Mouse (Mus musculus) cerebellum, adult 9-10 months (tissue): ENCODE measurements at regions not wholly inside any gene's neighbourhood (a gene's known extent, or its start where the extent isn't known, plus 50 kb on each side); places are given as distances from the start of the nearest gene placed in this dataset.

ENCODE experiments used
- DNase-seq: peaks from one replicate; pipeline ENCODE4 v3.0.0; 2022

DNA sequence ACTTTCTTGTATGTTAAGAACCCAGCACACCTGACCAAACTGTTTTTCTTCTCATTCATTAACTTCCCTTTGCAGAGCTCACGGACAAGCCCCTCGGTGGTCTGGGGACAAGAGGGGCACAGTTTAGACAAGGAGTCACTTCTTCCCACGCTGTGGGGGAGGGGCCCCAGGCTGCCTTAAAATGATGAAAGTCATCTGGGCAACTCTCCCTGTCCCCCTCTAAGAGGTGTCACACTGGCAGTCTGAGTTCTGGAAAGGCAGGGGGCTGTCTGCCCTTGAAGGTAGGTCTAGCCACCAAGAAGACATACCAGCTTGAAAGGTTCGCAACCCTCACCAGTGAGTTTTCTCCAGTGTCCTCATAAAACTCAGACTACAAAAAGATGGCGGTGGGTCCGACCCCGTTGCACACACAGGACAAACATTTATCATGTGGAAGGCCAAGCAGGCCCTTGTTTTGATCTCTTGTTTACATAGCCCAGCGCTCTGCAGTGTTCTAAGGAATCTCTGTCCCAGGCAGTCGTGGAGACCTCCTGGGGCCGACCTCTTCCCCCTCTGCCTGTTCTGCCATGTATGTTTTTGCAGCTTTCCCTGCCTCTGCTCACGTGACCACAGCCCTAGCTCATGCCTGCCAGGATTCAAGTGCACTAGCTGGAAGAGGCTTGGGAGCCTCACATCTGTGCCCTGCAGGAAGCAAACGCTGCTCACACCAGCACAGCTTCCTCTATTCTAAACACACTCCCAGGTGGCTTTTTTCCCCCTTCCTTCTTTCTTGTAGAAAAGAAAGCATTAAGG lies 259.2 kb downstream of the Cxcl12 start:
- DNase-seq, result no peak

DNA sequence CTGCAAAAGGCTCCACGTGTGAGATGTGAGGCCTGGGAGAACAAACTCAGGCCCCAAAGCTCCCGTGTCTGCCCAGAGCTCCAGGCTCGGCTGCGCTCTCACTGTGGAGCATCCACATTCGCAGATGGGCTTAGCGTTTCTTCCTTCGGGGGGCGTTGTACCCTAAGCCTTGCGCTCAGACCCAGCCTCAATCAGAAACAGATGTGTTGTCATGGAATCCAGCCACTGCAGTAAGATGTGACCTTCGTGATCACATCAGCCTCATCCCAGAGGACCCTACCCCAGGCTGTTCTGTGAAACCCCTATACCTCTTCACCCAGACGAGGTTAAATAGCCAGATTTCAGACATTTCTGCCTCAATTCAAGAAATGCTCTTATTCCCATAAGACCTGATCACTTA lies 260.1 kb downstream of the Cxcl12 start:
- no peak for DNase-seq

DNA sequence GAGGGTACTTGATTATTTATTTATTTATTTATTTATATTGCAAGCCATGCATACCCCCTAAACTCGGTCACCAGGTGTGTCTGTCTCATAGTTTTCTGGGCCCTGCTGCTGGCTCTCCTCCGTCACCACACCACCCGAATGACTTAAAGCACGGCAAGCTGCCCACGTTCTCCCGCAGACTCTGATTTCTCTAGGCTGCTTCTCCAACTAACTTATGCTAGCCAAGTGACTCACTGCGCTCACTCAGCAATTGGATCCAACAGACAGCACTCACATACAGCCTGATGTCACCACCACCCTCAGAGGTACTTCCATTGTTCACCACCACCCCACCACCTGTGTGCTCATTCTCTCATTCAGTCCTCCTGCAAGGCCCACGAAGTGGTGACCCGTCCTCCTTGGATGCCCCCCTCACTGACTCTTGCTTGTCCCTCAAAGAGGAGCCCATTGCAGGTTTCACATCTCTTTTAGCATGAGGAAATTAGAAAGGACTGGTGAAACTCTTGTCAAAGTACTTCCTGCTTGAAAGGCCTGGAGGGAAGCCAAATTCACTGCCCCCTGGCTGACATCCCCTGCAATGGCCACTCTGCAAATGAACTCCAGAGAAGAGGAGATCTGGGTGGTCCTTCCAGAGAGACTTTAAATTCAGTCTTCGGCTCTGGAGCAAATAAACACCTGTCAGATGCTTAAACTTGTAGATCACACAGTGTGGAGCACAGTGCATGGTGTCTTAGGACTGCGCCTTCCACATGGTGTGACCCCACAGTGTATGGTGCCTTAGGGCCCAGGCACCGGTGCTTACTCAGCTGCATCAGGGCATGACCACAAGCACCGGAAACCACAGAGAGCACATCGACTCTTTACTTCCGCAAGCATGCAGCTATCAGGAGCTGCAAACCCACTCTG lies 262.8 kb downstream of the Cxcl12 start:
- no peak for DNase-seq

DNA sequence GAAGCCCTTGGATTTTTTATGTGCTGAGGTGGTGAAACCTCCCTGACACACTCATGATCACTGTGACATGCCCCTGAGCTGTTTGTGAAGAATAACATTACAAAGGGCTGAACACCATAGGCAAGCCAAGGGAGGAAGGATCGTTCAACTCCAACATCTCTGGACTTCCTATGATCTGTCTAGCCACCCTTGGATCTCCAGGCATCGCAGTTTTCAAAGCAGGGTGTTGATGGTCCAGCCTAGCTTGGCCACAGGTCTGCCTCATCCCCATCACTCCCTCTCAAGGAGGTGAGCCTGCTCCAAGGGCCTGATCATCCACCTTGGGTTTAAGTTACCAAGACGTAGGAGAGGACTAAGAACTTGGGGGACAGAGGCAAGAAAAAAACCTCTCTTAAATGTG lies 268.5 kb downstream of the Cxcl12 start:
- DNase-seq, result no peak

DNA sequence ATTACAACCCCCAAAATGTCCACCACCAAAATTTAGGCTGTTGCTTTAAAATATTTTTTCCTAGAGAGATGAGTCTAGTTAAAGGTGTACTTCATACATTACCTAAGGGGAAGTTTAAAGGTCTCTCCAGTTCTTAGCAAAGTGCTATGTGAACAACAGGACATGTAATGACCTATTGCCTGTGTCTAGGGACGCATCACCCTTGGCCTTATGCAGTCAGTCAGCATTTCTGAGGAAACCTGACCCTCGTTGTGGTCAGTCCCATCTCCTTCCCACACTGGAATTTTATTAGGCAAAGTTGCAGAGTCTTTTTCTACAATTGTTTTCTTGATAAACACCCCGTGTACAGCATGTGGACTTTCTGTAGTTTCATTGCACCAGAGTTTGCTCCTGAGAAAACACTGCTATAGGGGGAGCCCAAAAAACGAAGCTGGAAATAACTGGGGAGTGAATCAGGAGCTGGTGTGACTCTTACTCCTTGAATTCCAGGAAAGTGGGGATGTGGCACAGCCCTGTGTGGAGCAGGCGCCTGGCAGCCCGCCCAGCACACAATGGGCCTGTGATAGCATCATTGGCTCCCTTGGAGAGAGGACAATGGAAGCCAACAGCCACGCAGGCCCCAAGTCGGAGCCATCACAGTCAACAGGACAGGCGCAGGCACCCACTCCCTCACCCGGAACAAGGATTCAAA lies 269.2 kb downstream of the Cxcl12 start:
- no peak for DNase-seq

DNA sequence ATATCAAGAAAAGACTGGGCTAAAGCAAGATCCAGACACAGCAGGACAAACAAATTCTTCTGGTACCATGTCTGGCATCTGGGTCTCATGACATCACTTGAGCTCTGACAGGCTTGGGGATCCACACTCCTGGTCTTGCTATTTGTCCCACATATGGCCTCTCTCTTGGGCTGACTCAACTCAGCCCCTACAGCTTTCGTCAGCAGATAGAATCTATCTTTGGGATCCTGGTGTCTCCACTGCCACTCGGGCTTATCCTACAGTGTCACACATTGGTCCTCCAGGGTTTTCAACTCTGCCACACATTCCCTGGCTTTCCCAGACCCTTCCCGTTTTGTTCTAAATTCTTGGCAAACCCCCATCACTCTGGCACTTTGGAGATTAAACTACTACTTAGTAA lies 280.3 kb downstream of the Cxcl12 start:
- no peak for DNase-seq

DNA sequence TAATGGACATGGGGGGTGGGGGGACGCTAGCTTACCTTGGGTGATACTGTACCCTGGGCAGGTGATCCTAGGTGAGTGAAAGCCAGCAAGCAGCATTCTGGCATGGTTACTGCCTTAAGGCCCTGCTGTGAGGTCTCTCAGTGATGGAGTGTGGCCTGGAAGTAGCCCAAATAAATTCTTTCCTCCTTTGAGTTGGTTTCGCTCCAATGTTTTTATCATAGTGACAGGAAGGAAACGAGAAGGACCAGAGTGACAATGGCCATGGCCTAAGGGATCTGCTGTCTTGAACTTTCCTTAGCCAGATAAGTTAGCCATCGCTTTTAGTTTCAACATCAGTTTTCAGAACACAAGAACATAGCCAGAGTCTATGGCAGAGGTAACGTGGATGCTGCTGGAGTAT lies 282.7 kb downstream of the Cxcl12 start:
- no peak for DNase-seq

DNA sequence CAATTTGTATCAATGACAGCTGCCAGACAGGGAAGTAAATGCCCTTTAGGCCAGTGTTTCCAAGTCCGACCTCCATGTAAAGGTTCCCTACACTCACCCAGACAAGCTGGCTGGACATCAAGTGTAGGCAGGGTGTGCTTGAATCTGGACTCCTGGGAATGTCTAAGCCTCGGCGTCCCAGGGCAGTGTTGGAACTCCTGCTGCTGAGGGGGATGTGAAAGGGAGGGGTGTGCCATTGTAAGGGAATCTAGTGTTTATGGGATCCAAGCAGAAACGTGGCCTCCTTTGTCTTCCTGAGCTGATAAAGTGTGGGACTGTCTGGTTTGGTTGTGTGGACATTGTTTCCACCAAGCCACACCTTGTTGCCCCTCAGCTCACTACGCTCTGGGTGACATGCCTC lies 291.9 kb downstream of the Cxcl12 start:
- no peak for DNase-seq

DNA sequence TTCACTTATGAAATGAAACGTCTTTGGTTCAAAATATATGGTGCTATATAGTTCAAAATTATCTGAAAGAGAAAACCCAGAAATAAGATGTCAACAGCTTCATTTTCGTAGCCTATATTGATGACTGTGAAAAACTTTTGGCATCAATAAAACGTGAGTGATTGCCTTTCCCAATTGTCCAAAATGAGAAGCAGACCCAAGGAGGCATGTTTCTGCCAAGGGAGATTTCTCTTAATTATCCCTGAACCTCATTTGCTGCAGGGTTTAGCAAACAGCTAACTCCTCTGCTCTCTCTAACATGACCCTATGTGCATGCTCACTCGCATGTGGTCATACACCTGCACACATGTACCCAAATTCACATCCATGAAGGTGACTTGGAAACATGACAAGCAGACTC lies 296.8 kb downstream of the Cxcl12 start:
- DNase-seq, result no peak

DNA sequence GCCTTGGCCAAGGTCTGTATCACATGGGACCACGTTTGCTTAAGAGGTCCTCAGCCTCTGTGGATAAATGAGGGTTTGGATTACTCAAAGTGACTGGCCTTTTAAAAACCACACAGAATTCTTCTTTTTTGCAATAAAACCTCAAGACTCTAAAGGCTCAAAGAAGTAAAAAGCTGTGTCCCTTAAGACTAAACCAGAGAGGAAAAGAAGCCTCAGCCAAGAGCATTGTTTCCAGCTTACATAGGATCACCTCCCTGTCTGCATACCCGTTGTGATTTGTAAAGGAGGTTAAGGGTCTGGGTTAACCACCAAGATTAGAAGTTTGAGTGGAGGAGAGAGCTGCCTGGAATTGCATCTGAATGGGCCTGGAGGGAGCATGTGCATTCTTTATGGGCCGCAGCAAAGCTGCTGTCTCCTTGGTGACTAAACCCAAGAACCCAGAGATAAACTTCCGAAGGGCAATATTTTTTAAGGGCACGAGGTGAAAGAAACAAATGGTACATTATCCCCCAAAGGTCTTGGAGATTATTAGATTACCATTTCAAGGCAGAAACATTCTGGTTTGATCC lies 297.4 kb downstream of the Cxcl12 start:
- no peak for DNase-seq

DNA sequence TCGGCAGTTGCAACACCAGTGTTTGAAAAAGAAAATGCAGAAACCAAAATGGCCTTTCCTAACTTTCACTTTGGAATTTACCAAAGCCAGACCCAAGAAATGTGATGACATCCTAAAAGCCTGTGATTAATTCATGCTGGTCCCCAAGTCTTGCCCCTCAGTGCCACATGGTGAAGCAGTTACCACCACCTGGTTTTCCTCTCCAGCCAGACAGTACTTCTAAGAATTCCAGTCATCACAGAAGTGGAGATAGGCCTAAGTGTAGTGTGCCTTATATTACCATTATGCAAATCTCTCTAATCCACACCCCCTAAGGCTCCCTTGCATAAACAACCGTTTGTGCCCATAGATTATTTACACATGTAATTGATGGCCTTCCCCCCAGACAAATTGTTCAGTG lies 311.0 kb downstream of the Cxcl12 start:
- DNase-seq, result no peak

DNA sequence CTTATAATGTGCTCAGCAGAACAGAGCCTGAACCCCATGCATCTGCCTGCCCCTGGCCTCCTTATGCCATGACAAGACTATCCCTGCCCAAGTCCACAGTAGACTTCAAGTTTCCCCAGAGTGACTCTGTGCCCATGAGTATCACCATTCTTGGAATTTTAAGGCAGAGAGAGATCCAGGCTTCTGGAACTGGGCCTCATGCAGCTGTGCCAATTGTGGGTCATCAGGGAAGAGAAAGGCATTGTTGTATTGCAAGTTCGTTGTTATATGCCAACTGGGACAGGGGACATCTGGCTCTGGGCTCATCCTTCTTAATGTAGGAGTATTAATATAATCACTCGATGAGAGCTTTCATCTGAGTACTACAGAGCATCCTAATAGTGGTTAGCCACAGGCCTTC lies 312.1 kb downstream of the Cxcl12 start:
- DNase-seq, result no peak

DNA sequence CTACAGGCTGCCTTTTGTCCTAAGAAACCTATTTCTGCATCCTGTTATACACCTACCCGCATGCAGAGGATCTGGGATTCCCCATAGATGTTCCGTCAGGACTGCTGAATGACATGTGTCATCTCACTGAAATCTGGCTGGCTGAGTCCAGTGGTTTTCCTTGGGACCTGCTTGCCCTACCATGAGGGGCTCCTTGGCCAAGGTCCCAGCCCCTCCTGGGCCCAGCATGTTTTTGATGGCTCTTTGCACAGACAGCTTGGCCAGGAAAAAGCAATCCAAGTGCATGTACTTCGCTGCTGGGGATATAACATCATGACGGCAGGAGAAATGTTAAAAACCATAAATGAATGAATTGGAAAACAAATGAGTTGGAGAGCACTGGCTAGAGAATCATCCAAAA lies 320.8 kb downstream of the Cxcl12 start:
- no peak for DNase-seq

DNA sequence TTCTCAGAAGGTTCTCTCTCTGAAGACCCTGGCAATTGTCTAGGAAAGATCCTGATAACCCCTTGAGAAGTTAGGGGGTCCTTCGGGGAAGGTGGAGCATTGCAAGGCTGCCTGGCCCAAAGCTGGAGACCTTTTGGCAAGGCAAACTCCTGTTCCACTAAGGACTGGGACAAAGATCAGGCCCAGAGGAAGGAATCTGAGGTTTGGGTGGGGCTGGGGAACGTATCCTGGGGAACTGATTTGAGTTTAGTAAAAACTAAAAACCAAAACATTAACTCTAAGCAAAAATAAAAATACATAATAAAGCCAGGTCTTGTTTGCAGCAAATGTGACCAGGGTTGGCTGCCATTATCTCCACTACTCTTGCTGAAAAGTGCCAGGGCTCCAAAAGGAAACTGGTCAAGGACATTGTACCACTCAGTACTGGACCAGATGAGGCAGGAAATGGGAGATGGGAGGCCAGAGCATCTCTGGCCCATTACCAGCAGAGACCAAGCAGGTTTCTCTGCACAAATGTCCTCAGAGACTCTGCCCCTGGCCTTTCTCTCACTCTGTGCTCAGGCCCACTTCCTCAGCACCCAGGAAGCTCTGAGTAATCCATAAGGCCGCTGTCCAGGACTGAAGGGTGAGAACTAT lies 321.5 kb downstream of the Cxcl12 start:
- no peak for DNase-seq

DNA sequence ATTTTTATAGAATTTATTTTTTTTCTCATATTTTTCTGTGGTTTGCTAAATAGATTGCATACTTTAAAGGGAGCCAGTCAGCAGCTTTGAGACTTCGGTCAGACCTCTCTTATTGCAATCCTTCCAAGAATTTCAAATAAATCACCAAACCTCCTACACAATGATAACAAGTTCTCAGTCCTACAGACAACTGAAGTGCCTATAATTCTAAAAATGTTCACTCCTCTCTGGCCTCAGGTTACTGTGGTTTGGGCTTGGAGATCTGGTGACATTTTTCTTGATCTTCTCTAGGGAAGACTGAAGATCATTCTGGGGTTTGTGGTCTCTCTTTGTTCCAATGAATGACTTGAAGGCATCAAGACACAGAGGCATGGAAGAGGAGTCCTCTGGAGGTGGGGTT lies 326.6 kb downstream of the Cxcl12 start:
- no peak for DNase-seq

DNA sequence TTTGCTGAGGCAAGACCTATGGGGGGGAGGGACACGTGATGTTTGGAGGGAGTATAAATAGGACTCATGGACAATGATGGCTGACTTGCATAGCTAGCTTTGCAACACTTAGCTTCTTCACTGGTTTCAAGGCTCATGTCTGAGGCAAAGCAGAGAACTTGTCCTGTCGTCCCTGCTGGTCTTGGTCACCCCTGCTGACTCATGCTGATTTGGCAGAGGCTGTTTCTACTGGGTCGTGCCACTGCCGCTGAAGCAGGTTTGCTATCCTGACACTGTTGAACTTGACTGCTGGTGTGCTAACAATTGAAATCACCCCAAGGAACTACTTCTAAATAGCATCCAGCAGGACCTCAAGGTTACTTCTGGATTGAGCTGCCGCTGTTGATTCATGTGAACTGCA lies 329.0 kb downstream of the Cxcl12 start:
- DNase-seq, result no peak

DNA sequence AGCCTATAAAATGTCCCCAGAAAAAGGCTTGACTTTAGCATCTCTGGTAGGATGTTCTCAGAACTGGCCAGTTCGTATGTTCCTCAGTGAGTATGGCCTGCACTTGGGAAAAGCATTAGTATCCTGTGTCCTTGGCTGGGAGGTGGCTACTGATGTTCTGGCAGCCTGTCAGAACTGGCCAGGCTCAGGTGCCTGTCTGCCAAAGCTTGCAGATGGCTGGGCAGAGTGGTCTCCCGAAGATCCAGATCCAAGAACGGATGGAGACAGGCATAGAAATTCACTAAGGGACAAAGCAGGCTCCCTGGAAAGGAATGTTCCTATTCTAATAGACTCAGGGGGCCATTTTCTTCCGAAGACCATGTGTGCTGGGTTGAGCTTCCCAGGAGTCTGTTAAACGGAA lies 329.6 kb downstream of the Cxcl12 start:
- no peak for DNase-seq

DNA sequence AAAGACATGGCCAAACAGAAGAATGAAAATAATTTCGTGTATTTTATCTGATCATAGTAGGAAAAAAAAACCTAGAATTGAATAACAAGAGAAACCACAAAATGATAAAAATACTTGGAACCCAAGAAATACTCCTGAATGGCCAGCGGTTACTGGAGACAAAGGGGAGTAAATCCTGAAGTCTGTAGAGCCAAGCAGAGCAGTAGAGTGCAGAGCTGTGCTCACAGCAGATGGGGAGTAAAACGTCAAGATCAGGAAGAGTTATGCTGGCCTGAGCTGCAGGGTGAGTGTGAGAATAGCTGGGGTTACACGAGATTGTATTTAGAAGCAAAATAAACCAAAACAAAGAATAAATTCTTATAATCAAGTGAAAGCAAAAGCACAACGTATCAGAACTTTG lies 334.0 kb downstream of the Cxcl12 start:
- DNase-seq, result no peak

DNA sequence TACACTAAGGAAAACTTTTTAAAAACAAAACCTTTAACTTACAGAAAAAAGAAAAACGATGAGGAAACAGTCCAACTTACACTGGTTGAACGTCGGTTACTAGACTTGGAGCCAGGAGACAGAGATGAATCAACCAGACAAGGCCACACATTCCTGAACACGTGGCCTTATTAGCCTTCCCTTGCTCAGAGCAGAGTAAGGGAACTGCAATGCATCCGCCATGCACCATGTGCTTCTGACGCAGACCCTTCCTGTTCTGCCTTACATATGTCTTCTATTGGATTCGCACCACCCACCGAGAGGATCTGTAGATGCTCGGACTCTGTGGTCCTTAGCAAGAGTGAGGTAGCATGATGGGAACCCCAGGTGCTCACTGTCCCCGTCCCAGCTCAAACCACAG lies 336.2 kb upstream of the Zfp637 start:
- DNase-seq, result no peak

DNA sequence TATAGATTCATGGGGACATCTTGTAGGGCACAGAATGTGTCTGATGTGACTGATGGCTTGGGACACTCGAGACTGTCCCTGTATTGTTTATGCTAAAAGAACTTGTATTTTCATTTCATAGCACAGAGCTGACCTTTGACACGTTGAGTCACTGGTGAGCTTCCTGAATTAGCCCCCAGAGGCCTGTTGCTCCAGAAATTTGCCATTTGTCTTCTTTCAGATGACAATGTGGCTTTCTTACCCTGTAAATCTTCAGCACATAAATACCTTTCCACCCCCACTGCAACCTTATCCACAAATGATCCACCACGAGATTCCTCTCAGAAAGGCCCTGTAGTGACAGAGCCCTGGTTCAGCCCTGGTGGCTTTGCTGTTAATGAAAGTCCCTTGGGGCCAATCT lies 335.5 kb upstream of the Zfp637 start:
- DNase-seq, result no peak

DNA sequence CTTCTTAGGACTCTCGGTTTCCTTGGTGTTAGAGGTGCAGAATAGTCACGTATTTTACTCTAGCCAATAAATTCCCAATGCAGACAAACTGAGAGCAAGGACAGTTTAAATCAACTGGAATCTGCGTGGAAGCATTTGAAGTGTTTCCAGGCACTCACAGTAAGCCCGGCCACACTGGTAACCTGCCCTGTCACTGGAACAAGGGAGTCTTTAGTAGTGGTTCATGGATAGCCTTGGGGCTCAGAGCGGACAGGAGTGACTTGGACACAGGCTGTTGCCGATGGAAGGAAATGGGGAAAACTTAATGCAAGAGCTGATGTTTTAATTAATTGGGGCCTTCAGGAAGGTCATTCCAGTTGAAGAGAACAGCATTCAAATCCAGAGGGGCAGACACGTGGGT lies 334.4 kb upstream of the Zfp637 start:
- DNase-seq, result no peak

DNA sequence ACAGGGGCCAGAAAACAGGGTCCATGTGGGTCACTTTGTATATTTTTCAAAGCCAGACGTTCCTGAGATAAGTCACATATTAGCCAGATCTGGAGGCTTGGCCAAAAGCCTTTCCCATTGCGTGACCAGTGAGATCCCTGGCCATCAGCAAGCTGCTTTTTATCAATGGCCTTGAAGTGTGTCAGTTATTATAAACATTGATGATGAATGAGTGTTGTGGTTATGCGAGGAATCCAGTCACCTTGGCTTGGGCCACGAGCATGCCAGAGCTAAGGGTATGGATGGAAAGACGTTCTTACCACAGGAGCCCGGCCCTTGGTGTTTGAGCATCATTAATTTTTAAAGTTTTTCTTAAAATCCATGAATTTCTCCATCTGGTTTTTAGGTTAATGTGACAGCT lies 332.1 kb upstream of the Zfp637 start:
- DNase-seq, result no peak

DNA sequence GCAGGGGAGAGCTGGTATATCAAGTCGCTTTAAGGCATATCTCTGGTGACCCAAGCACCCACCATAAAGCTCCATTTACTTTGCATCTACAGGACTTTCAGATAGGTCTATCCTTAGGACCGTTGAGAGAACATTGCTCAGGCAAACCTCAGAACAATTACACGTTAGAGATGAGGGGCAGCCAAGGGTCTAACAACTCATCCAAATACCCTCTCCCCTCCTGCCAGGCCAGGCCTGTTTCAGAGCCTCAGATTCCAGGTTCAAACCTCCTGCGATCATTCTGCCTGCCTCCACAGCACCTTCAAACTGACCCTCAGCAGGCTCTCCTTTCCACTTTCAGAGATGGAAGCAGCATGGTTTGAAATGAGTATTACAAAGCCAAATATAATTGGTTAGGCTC lies 331.0 kb upstream of the Zfp637 start:
- DNase-seq, result no peak
